Mouse (Mus musculus) stomach, adult 2 months (tissue): ENCODE results near the gene Vmn2r22. TPM values are rescaled to one million over a fixed set of nuclear protein-coding genes. Genes with fewer than 3 reads are reported as not detected.

Experiments used
- polyA plus RNA-seq: library from polyadenylated mRNA; depleted of rRNA; stranded (reverse); fragments of >200 nt; gene quantifications from 2 replicates; pipeline ENCODE4 v1.2.3, GENCODE M21; 2012; rRNA removed

Vmn2r22 gene
- not detected in 2 replicates for polyA plus RNA-seq

GRCm38 (mm10) chr6:123650625-123651024 lies at the start of gene Vmn2r22:
TSS of gene Vmn2r22 (minus strand) at chr6:123650725.

Other genes with a start within 250 kb of the Vmn2r22 start
- not detected in 2 replicates for gene Vmn2r20, start 232.6 kb downstream of the Vmn2r22 start, polyA plus RNA-seq
- gene Vmn2r21, start 117.3 kb downstream of the Vmn2r22 start, polyA plus RNA-seq, result not detected in 2 replicates
- gene Vmn2r23, start 51.9 kb upstream of the Vmn2r22 start, polyA plus RNA-seq, result not detected in 2 replicates
- not detected in 2 replicates for gene Vmn2r24, start 128.2 kb upstream of the Vmn2r22 start, polyA plus RNA-seq
- gene Vmn2r25, start 202.7 kb upstream of the Vmn2r22 start, polyA plus RNA-seq, result not detected in 2 replicates